Mouse (Mus musculus): ENCODE results near the gene Taf6l.

The Taf6l gene

DNA sequence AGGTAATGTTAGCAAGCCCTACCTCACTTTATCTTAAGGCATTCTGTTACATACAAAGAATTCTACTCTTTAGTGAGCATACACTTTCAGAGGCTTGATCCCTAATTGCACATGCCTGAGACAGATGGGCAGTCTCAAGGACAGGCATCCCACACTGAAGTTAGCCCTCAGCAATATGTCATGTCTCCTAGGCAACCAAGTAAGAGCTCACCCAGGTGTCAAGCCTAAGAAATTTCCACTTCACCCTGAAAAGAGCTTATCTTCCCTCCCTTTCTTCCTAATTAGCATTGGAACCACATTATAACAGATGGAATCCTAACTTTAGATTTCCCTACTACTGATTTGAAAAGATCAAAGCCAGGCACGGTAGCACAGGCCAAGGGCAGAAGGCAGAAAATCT lies 3.0 kb upstream of the Taf6l start:
- no peak for DNase-seq

GRCm38 (mm10) chr19:8788521-8788920 lies 2.3 kb upstream of the Taf6l start:
- no peak for DNase-seq

GRCm38 (mm10) chr19:8774951-8775421 lies 11.2 kb downstream of the Taf6l start:
- peak; percentile 10 for DNase-seq

DNA sequence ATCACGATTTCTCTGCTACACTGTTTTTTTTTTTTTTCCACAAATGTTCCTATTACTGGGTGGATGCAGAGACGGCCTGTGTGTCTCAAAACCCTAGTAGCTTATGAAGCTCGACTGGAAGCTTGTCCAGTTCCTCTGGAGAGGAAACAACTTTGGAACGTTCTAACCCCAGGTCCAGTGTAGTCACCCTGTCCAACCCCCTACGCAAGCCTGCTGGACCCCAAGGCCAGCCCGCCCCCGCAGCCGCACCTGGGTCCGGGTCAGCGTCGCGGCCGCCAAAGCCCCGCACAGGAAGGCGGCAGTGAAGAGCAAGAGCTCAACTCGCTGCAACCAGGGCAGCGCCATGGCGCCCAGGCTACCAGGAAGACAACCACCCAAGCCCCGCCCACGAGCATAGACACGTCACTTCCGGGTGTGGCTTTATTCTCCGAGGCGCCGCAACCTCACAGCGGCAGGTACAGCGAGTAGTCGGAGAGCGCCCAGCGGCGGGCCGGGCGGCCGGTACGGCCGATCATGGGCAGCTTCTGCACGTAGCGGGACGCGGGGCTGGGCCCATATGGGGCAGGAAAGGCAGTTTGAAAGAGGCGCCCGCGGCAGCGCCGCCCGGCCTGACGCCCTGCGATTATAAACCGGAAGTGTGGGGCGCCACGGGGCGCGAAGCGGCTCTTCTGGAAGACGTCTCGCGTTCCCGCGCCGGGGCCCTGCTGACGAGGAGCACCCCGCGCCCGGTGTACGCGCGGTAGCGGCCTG lies 12.0 kb downstream of the Taf6l start, which contains the start of gene Tmem179b:
TSS of gene Tmem179b (minus strand) at position 382 of the 750 bp plus-strand sequence.
- peak; percentile 98 for DNase-seq

DNA sequence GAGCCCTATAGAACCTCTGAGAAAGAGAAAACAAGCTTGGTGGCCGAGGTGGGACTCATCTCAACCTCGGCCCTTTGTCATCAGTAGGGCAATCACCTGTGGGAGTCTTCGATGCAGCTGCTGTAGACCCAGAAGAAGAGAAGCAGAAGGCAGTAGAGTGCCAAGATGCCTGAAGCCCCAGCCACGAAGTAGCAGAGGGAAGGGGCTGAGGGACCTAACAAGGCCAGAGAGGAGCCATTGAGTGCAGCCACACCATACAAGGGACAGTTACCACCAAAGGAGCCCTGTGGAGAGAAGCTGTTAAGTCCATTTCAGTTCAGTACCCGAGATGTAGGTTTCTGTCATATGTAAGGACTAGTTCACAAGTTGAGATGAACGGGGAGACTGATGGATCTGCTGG lies 12.8 kb downstream of the Taf6l start:
- DNase-seq = no peak

- no peak for DNase-seq
These were observed 13.2 kb downstream of the Taf6l start for GRCm38 (mm10) chr19:8772996-8773395.

DNA sequence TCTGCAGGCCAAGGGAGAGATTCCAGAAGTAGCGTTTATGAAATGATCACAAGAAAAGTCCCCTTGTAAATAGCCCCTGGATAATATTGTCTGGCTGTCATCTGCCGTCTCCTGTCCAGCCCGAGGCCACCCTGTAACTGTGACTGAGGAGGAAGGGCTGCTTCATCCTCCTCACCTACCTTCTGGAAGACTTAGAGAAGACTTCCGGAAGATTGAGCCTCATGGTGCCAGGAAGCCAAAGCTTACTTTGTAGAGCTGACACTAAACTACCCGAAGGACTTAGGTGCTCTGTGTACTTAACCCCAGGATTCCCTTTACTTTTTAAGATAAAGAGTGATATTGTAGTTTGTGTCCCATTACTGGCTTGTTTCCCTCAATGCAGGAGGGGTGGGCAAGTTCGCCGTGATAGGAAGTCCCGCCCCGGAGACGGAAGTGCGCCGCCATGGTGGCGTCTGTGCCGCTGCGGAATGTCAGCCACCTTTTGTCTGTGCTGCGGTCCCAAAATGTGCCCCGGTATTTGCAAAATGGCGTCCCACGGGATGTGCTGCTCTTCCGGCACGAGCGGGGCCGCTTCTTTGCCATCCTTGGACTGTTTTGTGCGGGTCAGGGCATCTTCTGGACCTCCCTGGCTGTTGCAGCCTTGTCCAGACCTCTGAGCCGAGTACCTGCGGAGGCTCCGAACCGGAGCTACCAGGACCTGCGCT lies 15.5 kb downstream of the Taf6l start, which contains the start of gene Tmem223:
TSS of gene Tmem223 (plus strand) at position 430 of the 704 bp plus-strand sequence.
- peak; percentile 84 for DNase-seq

- DNase-seq = no peak
These were observed 20.7 kb downstream of the Taf6l start for GRCm38 (mm10) chr19:8765562-8765961.

GRCm38 (mm10) chr19:8763276-8763675 lies 22.9 kb downstream of the Taf6l start:
- no peak for DNase-seq

DNA sequence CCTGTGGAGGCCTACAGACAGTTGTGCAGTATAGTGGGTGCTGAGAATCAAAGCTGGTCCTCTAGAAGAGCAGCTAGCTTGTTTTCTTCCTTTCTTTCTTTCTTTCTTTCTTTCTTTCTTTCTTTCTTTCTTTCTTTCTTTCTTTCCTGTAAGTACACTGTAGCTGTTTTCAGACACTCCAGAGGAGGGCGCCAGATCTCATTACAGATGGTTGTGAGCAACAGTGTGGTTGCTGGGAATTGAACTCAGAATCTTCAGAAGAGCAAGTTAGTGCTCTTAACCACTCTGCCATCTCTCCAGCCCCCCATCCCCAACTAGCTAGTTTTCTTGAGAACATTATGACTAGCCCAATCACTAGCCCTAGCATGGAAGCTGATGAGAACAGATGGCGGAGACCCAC lies 25.5 kb downstream of the Taf6l start:
- DNase-seq = no peak

GRCm38 (mm10) chr19:8758899-8759298 lies 27.3 kb downstream of the Taf6l start:
- no peak for DNase-seq

DNA sequence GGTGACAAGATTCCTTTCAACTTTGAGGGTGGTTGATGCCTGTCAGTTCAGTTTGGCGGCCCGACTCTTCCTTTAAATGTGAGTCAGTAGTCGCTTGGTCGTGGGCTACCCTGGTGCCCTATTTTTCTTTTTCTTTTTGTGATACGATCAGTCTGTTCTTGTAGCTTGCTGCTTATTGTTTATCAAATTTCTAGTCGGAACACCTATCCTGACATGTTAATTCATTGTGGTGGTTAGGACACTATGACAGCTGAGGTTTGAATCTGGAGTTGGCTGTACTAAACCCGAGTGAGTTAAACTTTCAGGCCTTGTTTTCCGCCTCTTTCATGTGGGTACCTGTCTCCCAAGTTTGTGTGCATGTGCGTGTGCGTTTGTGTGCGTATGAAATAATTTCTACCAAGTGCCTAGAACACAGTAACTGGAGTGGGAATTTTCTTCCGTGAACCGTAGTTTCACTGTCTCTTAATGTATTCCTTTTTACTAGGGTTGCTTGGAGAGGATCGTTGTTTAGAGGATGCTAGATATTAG lies 28.7 kb downstream of the Taf6l start:
- DNase-seq = no peak

DNA sequence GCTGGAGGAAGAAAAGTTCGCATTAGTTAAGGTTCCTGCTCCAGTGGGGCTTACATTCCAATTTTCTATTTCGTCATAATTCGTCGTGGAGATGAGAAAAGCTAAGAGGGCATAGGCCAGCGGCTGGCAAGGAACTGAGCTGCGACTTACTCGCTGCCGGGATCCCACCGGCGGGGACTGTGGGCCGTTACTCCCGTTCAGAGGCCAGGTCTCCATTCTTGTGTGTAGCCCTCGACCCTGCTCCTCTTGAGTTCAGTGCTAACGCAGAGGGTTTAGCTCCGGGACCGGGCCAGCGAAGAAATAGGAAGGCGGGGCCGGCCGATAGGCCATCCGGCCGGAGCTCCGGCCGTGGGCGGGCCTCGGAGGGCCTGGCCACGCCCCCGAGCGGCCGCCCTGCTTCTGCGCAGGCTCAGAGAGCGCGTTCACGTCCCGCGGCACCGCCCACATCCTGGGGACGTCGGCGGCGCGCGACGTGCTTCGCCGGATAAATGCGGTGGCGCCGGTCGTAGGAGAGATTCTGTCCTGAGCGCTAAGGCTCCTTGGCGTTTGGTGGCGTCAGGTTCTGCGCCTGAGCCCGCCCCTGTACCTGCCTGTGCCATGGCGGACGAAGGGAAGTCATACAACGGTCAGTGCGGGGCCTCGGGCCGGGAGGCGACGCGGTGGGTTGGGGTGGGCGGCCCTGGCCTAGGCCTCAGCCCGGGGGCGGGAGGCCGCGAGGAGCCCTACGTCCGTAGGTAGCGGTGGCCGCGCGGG lies 29.4 kb downstream of the Taf6l start, which contains the start of gene Nxf1:
TSS of gene Nxf1 (plus strand) at position 439 of the 753 bp plus-strand sequence.
- DNase-seq = peak; percentile 96

DNA sequence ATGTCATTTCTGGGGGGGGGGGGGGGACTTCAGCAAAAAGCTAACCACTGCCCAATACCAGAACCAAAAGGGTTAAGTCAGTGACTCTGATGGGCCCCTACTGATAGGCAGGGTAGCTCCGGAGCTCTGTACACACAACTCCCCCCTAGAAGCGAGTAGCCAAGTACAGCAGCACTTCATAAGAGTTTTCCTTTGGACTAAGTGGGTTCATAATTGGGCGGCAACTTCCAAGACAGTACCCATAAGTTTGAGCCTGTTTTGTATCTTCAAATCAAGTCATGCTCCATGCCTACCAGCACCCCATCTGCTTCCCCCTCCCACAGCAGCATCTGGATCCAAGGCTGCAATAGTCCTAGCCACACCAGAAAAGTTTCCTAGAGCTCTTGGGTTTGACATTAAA lies 30.6 kb downstream of the Taf6l start:
- no peak for DNase-seq

DNA sequence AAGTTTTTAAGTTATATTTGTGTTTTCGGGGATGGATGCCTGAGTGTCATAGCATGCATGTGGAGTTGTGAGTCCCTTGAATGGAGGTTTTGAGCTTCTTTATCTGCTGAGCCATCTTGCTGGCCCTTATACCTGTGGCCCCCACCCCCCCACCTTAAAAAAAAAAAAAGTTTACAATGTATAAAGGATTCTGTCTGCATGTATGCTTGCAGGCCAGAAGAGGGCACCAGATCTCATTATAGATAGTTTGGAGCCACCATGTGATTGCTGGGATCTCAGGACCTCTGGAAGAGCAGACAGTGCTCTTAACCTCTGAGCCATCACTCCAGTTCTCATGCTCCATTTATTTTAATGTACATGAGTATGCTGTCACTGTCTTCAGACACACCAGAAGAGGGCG lies 38.8 kb downstream of the Taf6l start:
- no peak for DNase-seq

GRCm38 (mm10) chr19:8745382-8745781 lies 40.8 kb downstream of the Taf6l start:
- DNase-seq = no peak

DNA sequence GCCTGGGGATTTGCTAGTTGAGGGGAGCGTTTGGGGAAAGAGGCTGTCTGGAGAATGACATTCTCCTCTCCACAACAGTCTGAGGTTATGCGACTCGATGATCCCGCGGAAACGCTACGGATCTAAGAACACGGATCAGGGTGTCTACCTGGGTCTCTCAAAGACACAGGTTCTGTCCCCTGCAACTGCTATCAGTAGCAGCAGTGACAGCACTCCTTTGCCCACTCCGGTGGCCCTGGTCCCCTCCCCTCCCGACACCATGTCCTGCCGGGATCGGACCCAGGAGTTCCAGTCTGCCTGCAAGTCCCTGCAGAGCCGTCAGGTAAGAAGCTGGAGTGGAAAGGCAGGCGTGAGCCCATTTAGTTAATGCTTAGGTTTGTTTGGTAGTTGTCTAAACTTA lies 44.0 kb downstream of the Taf6l start:
- no peak for DNase-seq

GRCm38 (mm10) chr19:8741243-8741869 lies 44.9 kb downstream of the Taf6l start, which contains the start of gene Stx5a:
Stx5a (plus strand) TSS chr19:8741413.
- peak; percentile 94 for DNase-seq

- no peak for DNase-seq
These were observed 45.6 kb downstream of the Taf6l start, which contains the start of gene 1700092M07Rik for GRCm38 (mm10) chr19:8740603-8741002. 1700092M07Rik (plus strand) TSS chr19:8740718.

GRCm38 (mm10) chr19:8739646-8740045 lies 46.6 kb downstream of the Taf6l start:
- DNase-seq = no peak

DNA sequence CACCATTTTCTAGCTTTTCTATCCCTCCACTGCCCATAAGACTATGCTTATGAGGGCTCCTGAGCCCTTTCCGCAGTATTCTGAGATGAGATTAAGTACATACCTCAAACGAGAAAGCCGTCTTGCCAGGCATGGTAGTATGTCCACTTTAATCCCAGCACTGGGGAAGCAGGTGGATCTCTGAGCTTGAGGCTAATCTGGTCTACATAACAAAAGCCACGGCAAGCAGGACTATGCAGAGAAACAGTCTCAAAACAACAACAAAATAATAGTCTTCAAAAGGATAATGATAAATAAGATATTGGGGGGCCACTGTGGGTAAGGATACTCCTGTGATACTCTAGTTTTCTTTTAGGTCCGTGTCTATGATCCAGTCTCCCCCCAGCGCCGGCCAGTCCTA lies 47.3 kb downstream of the Taf6l start:
- DNase-seq = no peak

GRCm38 (mm10) chr19:8736160-8736467 lies 50.1 kb downstream of the Taf6l start:
- no peak for DNase-seq
